Mouse (Mus musculus): Measurements from ENCODE around the gene Rgs17.
A peak's percentile ranks its signal among the peaks of the same experiment; 100 is the strongest.
"Not testable (repeated sequence)": the region's sequence is repeated elsewhere in the genome, so short reads cannot be mapped to it uniquely, and the experiment has no call there.

Rgs17 gene

GRCm38 (mm10) chr10:5922294-5922828 lies at the start of gene Rgs17:
TSS of gene Rgs17 (minus strand) at chr10:5922400.
- DNase-seq (ENCODE audit: low read depth) = peak; percentile 69

GRCm38 (mm10) chr10:5967655-5968054 lies 45.5 kb upstream of the Rgs17 start:
- DNase-seq (ENCODE audit: low read depth) = peak; percentile 68

- not testable (repeated sequence) for DNase-seq (ENCODE audit: low read depth)
These were observed 31.6 kb upstream of the Rgs17 start for GRCm38 (mm10) chr10:5953787-5954186.

GRCm38 (mm10) chr10:5924261-5924660 lies 2.1 kb upstream of the Rgs17 start:
- DNase-seq (ENCODE audit: low read depth) = no peak

- DNase-seq (ENCODE audit: low read depth) = peak; percentile 23
These were observed 896 bp upstream of the Rgs17 start for GRCm38 (mm10) chr10:5923096-5923495.

GRCm38 (mm10) chr10:5921771-5922170 lies 429 bp downstream of the Rgs17 start:
- DNase-seq (ENCODE audit: low read depth) = peak; percentile 5

GRCm38 (mm10) chr10:5921031-5921551 lies 1.1 kb downstream of the Rgs17 start:
- no peak for DNase-seq (ENCODE audit: low read depth)

GRCm38 (mm10) chr10:5904399-5904798 lies 17.8 kb downstream of the Rgs17 start:
- DNase-seq (ENCODE audit: low read depth) = peak; percentile 54

GRCm38 (mm10) chr10:5901777-5902176 lies 20.4 kb downstream of the Rgs17 start:
- DNase-seq (ENCODE audit: low read depth) = no peak

- no peak for DNase-seq (ENCODE audit: low read depth)
These were observed 21.5 kb downstream of the Rgs17 start for GRCm38 (mm10) chr10:5900731-5901130.

GRCm38 (mm10) chr10:5877106-5877505 lies 45.1 kb downstream of the Rgs17 start:
- DNase-seq (ENCODE audit: low read depth) = peak; percentile 51

- no peak for DNase-seq (ENCODE audit: low read depth)
These were observed 51.1 kb downstream of the Rgs17 start for GRCm38 (mm10) chr10:5871081-5871480.

GRCm38 (mm10) chr10:5867981-5868552 lies 54.1 kb downstream of the Rgs17 start:
- DNase-seq (ENCODE audit: low read depth) = peak; percentile 59

- DNase-seq (ENCODE audit: low read depth) = peak; percentile 39
These were observed 56.2 kb downstream of the Rgs17 start for GRCm38 (mm10) chr10:5865996-5866395.

- no peak for DNase-seq (ENCODE audit: low read depth)
These were observed 59.5 kb downstream of the Rgs17 start for GRCm38 (mm10) chr10:5862669-5863068.

GRCm38 (mm10) chr10:5860849-5861248 lies 61.4 kb downstream of the Rgs17 start:
- DNase-seq (ENCODE audit: low read depth) = no peak

GRCm38 (mm10) chr10:5859729-5860128 lies 62.5 kb downstream of the Rgs17 start:
- DNase-seq (ENCODE audit: low read depth) = no peak

- no peak for DNase-seq (ENCODE audit: low read depth)
These were observed 64.1 kb downstream of the Rgs17 start for GRCm38 (mm10) chr10:5857996-5858549.

GRCm38 (mm10) chr10:5853290-5853868 lies 68.8 kb downstream of the Rgs17 start:
- peak; percentile 34 for DNase-seq (ENCODE audit: low read depth)

GRCm38 (mm10) chr10:5846939-5847338 lies 75.3 kb downstream of the Rgs17 start:
- peak; percentile 64 for DNase-seq (ENCODE audit: low read depth)

- DNase-seq (ENCODE audit: low read depth) = peak; percentile 92
These were observed 80.8 kb downstream of the Rgs17 start for GRCm38 (mm10) chr10:5841369-5841768.

- DNase-seq (ENCODE audit: low read depth) = no peak
These were observed 95.7 kb downstream of the Rgs17 start for GRCm38 (mm10) chr10:5826336-5827025.

GRCm38 (mm10) chr10:5824779-5825178 lies 97.4 kb downstream of the Rgs17 start:
- peak; percentile 81 for DNase-seq (ENCODE audit: low read depth)
